Mouse (Mus musculus) Patski (cell line): ENCODE measurements around the gene Spen. TPM values are rescaled to one million over a fixed set of nuclear protein-coding genes. Genes with fewer than 3 reads are reported as not detected.

Source experiments
- ATAC-seq: fragments of 100-300 bp; one replicate; pipeline ENCODE4 v1.8.0; 2021
- CTCF ChIA-PET: fragments of 350-600 bp; sonication (Branson Sonifier 250); formaldehyde crosslinking; loops from one replicate; lab custom pipeline; 2022; ENCODE audit warnings: inconsistent platforms; lab: Charles Lee
- POLR2A ChIA-PET: fragments of 350-600 bp; sonication (Branson Sonifier 250); formaldehyde crosslinking; loops from one replicate; lab custom pipeline; 2022; ENCODE audit warnings: antibody characterized with exemption, inconsistent platforms; lab: Charles Lee
- DNase-seq: peaks from one replicate; pipeline ENCODE4 v3.0.0-alpha.2; 2011; ENCODE audit warnings: low read depth, low spot score
- H3K27me3 ChIP-seq: fragments of 371-371 bp; one replicate; pipeline ENCODE4 v1.5.1; 2021
- CTCF ChIP-seq: fragments of 100-300 bp; IDR thresholded peaks from one replicate; pipeline ENCODE4 v1.5.1; 2021
- in situ Hi-C: fragments of 300-500 bp; cut with MboI; formaldehyde crosslinking; loops from 3 replicates; pipeline ENCODE4 v1.11.1; 2018; ENCODE audit warnings: low pct_unique_long_range_greater_than_20kb, mixed read lengths
- polyA plus RNA-seq: library from polyadenylated mRNA; unstranded; gene quantifications from one replicate; pipeline ENCODE4 v1.2.3, GENCODE M21; 2021

Spen gene
- polyA plus RNA-seq, 1 experiment from 2014 or later, result 31.8 TPM

GRCm38 (mm10) chr4:141466289-141466795, 72.1 kb downstream of the Spen start:
- DNase-seq (no peak), ATAC-seq (no peak)
- in situ Hi-C loops, result no loop called here
- CTCF ChIA-PET, result no interaction called here
- no peaks in the 10 kb centered on the region for H3K27me3 ChIP-seq
- TF ChIP-seq CTCF, result no peak
- POLR2A ChIA-PET, result no interaction called here

DNA sequence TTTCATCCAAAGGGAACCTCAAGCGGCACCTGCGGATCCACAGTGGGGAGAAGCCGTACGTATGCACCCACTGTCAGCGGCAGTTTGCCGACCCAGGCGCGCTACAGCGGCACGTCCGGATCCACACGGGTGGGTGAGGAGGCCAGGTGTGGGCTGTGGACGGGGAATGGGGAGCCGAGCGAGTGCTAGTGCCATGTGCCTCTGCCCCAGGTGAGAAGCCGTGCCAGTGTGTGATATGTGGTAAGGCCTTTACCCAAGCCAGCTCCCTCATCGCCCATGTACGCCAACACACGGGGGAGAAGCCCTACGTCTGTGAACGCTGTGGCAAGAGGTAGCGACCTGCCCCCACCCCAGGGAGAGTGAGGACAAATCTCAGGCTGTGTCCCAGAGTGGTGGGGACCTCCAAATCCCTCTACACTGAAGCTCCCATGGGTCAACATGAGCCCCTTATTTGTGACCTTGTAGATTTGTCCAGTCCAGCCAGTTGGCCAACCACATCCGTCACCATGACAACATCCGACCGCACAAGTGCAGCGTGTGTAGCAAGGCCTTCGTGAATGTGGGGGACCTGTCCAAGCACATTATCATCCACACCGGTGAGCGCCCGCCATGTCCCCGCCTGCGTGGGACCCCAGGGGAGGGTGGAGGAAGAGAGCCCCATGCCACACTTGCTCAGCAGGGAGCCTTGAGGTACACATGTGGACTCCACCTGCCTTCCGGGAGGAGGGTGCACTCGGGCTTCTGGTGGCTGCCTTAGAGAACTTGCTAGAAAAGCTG, 72.7 kb downstream of the Spen start:
- POLR2A ChIA-PET, result interaction anchor here (1.0 kb wide), 1 partner anchor 61 kb away, joined by 3 read pairs; no protein-coding TSS in a partner anchor
- CTCF ChIA-PET, result no interaction called here
- DNase-seq (no peak), ATAC-seq (no peak)
- H3K27me3 ChIP-seq, result no peaks in the 10 kb centered on the region
- in situ Hi-C loops, result no loop called here
- no peak for TF ChIP-seq CTCF

- ATAC-seq, result no peak
- POLR2A ChIA-PET, result no interaction called here
- CTCF ChIA-PET, result no interaction called here
- no peaks in the 10 kb centered on the region for H3K27me3 ChIP-seq
- in situ Hi-C loops, result no loop called here
- no peak for TF ChIP-seq CTCF
- no peak for DNase-seq
These were observed 73.7 kb downstream of the Spen start for GRCm38 (mm10) chr4:141464722-141465121.

DNA sequence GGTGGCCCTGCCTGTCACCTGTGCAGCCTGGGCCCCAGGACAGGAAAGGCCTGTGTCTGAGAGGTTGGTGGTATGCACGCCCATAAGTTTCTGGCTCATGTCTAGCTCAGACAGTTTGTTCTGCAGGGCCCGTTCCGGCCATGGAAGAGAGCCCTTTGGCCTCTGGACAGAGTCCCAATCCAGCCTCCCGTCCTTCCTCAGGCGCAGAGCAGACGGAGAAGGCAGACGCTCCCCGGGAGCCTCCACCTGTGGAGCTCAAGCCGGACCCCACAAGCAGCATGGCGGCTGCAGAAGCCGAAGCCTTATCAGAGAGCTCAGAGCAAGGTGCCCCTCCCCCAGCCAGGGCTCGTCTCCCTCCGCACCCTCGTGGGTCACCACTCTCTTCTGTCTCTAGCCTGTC, 74.9 kb downstream of the Spen start:
- no peak for TF ChIP-seq CTCF
- in situ Hi-C loops, result no loop called here
- DNase-seq, result no peak
- no peaks in the 10 kb centered on the region for H3K27me3 ChIP-seq
- ChIA-PET POLR2A (no interaction called here), CTCF (interaction anchor here (1.4 kb wide), 1 partner anchor 9 kb away, joined by 4 read pairs; no protein-coding TSS in a partner anchor)
- no peak for ATAC-seq

GRCm38 (mm10) chr4:141461576-141461975, 76.8 kb downstream of the Spen start:
- ChIA-PET CTCF (no interaction called here), POLR2A (no interaction called here)
- no peak for DNase-seq
- H3K27me3 ChIP-seq, result no peaks in the 10 kb centered on the region
- in situ Hi-C loops, result no loop called here
- TF ChIP-seq CTCF, result no peak
- ATAC-seq, result no peak

DNA sequence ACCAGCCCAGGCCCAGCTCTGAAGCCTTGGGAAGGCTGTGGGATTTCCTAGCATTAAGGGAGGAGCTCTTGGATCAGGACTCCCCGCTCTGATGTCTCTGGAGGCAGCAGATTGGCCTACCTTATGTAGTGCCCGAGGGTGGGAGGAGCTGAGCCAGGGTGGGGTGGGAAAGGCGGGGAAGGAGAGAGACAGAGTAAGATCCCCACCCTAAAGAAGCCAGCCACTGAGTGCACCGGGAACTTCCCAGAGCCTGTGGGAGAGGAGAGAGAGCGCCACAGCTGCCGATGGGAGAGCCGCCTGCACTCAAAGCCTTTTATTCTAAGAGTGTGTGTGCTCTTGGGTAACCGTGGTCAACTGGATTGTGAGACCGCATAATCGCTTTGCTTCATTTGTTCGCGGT, 77.3 kb downstream of the Spen start:
- POLR2A ChIA-PET, result no interaction called here
- DNase-seq (no peak), ATAC-seq (no peak)
- TF ChIP-seq CTCF, result no peak
- CTCF ChIA-PET, result no interaction called here
- in situ Hi-C loops, result no loop called here
- no peaks in the 10 kb centered on the region for H3K27me3 ChIP-seq

DNA sequence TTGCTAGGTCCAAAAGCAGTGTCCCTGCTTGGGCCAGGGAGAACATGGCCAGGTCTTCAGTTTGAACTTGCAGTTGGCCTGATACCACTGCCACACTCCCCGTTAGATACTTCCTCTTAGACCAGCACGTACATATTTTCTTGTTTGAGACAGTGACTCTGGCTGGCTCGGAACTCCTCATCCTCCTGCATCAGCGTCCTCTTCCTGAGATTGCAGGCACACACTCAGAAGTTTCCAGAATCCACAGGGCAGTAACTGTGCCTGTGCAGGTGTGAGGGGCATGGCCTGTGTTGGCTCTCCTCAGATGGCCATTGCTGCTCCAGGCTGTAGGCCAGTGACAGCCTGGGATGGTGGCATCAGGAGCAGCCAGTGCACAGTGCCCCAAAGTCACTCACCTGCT, 77.9 kb downstream of the Spen start:
- no peaks in the 10 kb centered on the region for H3K27me3 ChIP-seq
- no peak for DNase-seq
- ATAC-seq, result no peak
- ChIA-PET CTCF (no interaction called here), POLR2A (no interaction called here)
- no peak for TF ChIP-seq CTCF
- in situ Hi-C loops, result no loop called here

GRCm38 (mm10) chr4:141459766-141460165, 78.6 kb downstream of the Spen start:
- in situ Hi-C loops, result no loop called here
- H3K27me3 ChIP-seq, result no peaks in the 10 kb centered on the region
- no peak for TF ChIP-seq CTCF
- ChIA-PET POLR2A (no interaction called here), CTCF (no interaction called here)
- no peak for DNase-seq
- no peak for ATAC-seq

GRCm38 (mm10) chr4:141458888-141459287, 79.5 kb downstream of the Spen start:
- H3K27me3 ChIP-seq, result no peaks in the 10 kb centered on the region
- DNase-seq (no peak), ATAC-seq (no peak)
- no peak for TF ChIP-seq CTCF
- in situ Hi-C loops, result no loop called here
- CTCF ChIA-PET, result no interaction called here
- POLR2A ChIA-PET, result no interaction called here

DNA sequence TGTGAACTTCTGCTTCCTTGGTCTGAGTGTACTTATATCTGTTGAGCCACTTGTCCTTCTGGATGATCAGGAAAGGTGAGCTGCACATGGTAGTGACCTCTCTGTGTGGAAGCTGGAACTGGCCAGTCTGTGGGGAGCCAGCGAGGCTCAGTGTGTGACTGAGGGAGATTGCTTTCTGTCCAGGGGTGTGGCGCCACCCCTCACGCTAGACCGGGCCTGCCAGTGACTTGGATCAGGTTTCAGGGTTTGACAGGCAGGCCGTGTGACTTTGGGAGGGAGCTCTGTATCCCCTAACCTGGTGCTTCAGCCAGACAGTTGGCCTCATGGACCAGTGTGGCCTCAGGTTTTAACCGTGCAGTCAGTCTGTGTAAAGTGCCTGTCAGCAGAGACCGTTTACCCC, 80.2 kb downstream of the Spen start:
- CTCF ChIA-PET, result no interaction called here
- TF ChIP-seq CTCF, result no peak
- POLR2A ChIA-PET, result no interaction called here
- in situ Hi-C loops, result no loop called here
- no peak for DNase-seq
- ATAC-seq, result no peak
- H3K27me3 ChIP-seq, result no peaks in the 10 kb centered on the region

DNA sequence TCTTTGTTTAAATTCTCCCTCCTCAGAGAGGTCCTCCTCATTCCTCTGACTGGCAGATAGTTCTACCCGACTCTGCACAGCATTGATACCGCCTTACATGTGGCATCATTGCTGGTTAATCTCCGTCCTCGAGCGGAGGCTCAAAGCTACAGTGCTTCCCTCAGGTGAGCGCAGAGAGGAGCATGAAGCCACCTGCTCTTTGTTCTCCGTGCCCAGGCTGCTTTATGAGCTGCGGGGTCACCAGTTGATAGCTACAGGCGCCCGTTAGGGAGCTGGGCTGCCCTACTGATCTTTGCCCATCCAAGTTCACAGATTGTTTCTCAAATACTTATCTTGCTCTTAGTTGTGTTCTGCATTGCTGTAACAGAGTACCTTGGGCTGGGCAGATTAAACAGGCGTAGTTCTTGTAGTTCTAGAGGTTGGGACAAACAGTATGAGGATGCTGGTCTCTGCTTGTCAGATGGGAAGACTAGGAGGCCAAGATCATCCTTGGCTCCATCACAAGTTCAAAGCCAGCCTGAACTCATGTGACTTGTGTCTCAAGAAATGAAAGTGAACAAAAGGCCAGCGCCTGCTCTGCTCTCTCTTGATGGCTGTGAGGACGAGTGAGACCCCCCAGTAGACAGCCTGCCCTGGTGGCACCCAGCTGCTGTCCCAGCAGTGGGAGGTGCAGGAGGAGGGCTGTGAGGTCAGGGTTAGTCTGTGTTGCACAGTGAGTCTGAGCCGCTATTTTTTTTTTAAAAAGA, 82.0 kb downstream of the Spen start:
- in situ Hi-C loops, result no loop called here
- CTCF ChIA-PET, result no interaction called here
- DNase-seq (no peak), ATAC-seq (no peak)
- POLR2A ChIA-PET, result no interaction called here
- H3K27me3 ChIP-seq, result no peaks in the 10 kb centered on the region
- no peak for TF ChIP-seq CTCF
